Mouse (Mus musculus): ENCODE measurements around the gene Allc.

The Allc gene

DNA sequence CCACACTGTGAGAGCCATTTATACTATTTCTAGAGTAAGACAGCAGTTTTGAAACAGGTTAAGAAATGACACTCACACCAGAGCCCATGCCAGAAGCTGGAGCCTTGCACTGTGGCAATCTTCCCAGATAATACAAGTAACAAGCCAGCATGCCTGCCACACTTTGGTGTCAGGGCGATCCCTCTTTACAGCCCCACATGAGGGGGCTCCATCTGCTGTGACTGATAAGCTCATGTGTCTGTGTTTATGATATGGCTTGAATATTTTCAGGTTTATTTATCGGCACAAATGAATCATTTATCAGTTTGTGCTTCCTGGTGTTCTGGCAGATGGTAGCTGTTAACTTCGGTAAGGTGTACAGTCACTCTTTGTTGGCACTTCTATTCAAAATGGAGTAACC is 4.2 kb downstream of the Allc start:
- no peak for DNase-seq

DNA sequence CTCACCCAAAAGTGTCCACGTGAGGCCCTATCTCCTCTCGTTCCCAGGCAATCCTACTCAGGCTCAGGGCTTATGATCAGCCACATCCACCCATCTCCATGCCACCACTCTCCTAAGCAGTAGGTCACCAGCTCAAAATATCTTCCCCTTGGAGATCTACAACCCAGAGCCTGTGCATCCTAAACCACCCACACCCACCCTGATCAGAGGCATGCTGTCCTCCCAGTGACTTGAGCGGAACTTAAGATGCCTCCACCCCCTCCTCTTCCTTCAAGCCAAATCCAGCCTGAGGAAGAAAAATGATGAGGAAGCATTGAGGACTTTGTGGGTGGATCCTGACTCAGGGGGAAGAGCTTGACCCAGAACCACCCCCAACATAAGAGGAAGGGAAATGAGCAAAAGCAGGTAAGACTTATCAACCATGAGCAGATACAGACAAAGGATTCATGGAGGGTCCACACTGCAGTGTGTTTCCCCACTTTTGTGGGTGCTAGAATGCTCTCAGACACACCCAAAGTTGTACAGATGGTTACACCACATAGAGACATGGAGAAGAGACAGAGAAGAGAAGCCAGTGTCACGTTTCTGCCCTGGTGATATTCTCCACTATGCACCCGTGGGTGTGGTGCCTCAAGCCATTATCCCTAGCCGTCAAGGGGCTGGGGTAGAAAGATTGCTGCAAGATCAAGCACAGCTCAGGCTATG is 6.8 kb downstream of the Allc start:
- no peak for DNase-seq

GRCm38 (mm10) chr12:28572241-28572640 is 10.1 kb downstream of the Allc start:
- no peak for DNase-seq

DNA sequence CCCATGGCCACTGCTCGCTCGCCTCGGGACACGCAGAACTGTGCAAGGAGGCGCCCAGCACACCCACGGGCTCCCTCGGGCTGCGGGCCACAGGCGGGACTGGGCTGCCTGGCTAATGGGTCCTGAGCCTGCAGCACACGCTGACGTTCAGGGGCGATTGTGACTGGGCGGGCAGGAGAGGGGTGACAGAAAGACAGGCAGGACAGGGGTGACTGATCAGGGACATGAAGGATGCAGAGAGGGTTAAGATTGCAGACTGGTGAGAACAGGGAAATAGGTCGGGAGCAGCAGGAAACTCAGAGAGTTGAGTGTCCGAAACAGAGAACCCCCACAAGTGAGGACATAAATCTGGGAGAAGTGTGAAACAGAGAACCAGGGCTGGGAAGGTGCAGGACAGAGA is 30.0 kb downstream of the Allc start, which contains the start of gene Dcdc2c:
Gene Dcdc2c (minus strand): TSS at position 101 of the 400 bp plus-strand sequence.
- DNase-seq = no peak

DNA sequence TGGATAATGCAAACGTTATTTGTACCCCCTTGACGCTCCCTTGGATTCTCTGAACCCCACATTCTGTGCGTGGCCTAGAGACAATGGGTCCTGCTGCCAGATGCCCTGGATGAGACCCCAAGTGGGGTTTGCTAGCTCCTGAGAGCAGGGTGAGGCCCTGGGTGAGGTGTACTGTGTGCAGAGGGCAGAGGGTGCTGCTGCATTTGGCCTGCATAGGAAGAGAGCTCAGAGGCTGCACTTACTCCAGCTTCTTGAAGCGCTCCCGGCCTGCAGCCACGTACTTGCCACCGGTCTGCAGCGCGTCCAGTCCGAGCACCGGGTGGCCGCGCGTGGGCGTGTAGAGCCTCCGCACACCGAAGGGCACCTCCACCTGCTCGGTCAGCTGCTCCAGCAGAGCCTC is 30.5 kb downstream of the Allc start:
- no peak for DNase-seq

DNA sequence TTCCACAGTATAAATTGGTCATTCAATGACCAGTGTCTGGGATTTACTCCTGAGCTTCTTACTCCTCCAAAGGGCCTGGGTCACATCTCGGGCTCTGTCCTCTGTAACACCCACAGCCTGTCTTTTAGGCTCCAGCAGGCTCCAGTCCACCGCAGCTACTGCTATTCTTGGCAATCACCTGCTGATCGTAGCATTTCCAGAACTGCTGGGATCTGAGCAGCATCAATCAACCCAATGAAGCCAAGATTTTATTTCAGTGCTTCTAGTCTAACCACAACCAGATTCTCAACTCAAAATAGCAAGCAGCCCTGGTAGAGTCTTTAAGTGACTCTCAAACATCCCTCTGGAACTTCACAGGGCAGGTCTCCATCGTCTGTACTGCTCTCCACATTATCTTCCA is 33.4 kb downstream of the Allc start:
- DNase-seq = no peak

- no peak for DNase-seq
Measured at GRCm38 (mm10) chr12:28514264-28514775, 68.0 kb downstream of the Allc start.

DNA sequence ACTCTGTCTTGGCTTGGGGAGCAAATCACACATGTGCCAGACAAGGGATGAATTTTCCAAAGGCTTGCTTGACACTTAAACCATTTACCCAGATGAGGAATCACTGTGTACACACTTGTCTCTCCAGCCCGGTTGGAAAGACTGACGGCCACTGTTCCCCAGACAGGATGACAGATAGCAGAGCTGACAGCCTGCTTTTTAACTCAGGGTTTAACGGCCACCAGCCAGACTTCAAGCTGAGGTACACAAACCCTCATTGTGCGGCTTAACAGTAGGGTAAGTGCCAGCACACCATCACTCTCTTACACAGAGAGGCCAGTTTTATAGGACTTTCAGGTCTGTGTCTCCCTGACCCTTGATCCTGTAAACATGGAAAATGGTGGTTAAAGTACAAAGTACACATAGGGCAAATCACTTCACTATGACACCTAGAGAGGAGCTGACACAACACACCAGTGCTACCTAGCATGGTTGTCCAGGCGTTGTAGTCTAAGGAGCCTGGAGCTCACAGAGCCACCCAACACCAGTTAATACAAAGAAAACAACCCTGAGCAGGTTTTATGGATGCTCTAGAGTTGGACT is 72.5 kb downstream of the Allc start:
- DNase-seq = no peak
